Mouse (Mus musculus) 416B (cell line): Measurements from ENCODE around the gene Vmn1r107.
"Not testable (repeated sequence)": the region's sequence is repeated elsewhere in the genome, so short reads cannot be mapped to it uniquely, and the experiment has no call there.

Experiments used
- DNase-seq: peaks from one replicate; pipeline ENCODE4 v3.0.0; 2011; ENCODE audit warnings: low read depth

Vmn1r107 gene

GRCm38 (mm10) chr7:20668618-20669017, at the start of gene Vmn1r107:
Gene Vmn1r107 (plus strand): TSS chr7:20668918.
- DNase-seq, result not testable (repeated sequence)

DNA sequence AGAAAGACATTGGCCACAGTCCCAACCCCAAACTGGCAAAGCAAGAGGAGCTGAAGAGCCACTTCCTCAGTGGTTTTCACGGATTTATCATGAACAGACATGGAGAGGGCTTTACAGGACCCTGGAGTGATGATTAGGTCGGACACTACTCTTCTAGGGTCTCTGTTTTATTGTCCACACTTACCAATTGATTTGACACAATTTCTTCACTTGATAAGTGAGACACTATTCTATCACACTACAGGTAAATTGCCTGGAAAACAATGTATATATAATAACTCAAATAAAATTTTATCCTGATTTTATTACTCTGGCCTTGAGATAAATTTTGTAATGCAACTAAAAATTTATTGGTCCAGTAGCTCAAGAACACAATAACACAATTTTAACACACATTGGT, 34.4 kb downstream of the Vmn1r107 start, which contains the start of gene Vmn1r111:
Vmn1r111 (minus strand) TSS at position 101 of the 400 bp plus-strand sequence.
- DNase-seq, result not testable (repeated sequence)
